Mouse (Mus musculus) E14TG2a.4 (cell line): Measurements from ENCODE around the gene Akap13.

Experiments
- CTCF ChIP-seq: conservative IDR thresholded peaks from 2 replicates; pipeline ENCODE4 v1.5.1; 2014; ENCODE audit warnings: low read length
- NANOG ChIP-seq: IDR thresholded peaks from 2 replicates; pipeline ENCODE4 v1.6.1; 2014; ENCODE audit warnings: borderline replicate concordance, low read length, mixed read lengths
- POU5F1 ChIP-seq: IDR thresholded peaks from 2 replicates; pipeline ENCODE4 v1.6.1; 2014; ENCODE audit warnings: low read length, borderline replicate concordance

DNA sequence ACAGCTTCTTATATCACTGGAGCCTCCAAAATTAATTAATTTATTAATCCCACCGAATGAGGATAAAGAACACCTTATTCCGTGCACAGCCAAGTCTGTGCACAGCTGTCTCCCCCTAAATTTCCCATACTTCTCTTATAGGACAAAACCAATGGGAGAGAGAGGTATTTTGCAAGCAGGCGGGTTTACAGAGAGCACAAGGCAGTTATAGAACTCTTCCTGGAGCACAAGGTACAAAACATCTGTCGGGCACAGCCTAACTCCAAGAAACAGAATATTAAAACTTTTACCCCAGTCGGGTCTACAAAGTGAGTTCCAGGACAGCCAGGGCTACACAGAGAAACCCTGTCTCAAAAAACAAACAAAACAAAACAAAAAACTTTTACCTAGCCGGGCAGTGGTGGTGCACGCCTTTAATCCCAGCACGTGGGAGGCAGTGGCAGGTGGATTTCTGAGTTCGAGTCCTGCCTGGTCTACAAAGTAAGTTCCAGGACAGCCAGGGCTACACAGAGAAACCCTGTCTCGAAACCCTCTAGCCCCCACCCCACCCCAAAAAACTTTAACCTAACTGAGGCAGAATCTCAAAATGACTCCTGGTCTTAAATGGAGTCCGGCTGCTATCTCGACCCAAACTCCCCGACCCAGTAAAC, 326.1 kb downstream of the Akap13 start:
- TF ChIP-seq CTCF (no peak), POU5F1 (no peak), NANOG (no peak)
